Mouse (Mus musculus): ENCODE data around the gene Sorl1. TPM values are rescaled to one million over a fixed set of nuclear protein-coding genes. Genes with fewer than 3 reads are reported as not detected.

Gene Sorl1
- polyA plus RNA-seq, 1 experiment from 2014 or later = 5.8 TPM

DNA sequence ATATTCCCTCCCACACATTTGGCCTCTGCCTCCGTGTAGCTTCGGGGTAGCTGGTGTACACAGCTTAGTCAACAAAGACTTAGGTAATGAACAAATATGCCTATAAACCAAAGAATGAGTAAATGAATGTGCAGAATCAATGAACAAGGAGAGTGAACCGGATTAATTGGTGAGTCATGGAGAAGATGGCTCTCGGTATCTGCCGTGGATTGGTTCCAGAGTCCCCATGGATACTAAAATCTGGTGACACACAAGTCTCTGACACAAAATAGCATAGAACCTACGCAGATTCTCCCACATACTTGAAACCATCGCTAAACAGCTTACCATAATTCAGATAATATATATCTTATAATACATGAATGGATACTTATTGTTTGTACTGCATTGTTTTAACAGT is 22.8 kb downstream of the Sorl1 start:
- Histone ChIP-seq H3K27me3 (no peaks in the 10 kb centered on the region), H3K9ac (replicated peaks) (no peak overlapping the region), H3K36me3 (no peaks in the 10 kb centered on the region), H3K4me3 (no peak overlapping the region), H3K27ac (replicated peaks) (no peak overlapping the region), H3K4me1 (no peaks in the 10 kb centered on the region; the same call in 1 of the 2 replicates), H3K4me2 (replicated peaks) (no peak overlapping the region), H3K9me3 (no peaks in the 10 kb centered on the region)
- 90% methylated on average over 7 of the region's 7 CpGs for WGBS
- no peak for ATAC-seq (ENCODE audit: low FRiP score, low read depth)

DNA sequence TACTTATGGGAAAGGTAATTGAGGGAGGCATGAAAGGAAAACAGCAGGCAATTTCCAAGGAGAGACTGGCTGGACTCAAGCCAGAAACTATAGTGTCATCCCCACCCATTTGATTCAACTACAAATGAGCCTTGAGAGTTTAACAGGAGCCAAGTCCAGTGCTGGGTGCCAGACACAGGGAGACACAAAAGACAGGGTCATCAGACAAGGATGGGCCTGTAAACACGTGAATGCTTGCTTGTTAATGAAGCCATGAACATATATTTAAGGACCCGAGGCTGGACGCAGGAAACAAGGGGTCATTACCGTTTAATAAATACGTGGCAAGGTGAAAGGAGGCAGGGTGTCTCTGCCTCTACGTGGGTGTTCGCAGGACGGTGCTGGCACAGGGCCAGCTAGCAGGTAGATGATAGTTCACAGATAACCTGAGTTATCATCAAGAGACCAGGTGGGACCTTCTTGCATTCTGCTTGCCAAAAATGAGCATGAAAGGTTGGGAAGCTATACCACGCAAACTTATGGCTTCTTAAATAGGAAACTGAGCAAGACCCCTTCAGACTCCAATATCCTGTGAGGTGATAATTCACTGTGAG is 23.4 kb downstream of the Sorl1 start:
- WGBS = 87% methylated on average over 9 of the region's 9 CpGs
- ATAC-seq (ENCODE audit: low FRiP score, low read depth) = no peak
- no peak overlapping the region for H3K4me3 ChIP-seq
- no peaks in the 10 kb centered on the region for H3K36me3 ChIP-seq
- H3K4me2 ChIP-seq (replicated peaks) = no peak overlapping the region
- H3K4me1 ChIP-seq = no peaks in the 10 kb centered on the region; the same call in 1 of the 2 replicates
- H3K27ac ChIP-seq (replicated peaks) = no peak overlapping the region
- no peaks in the 10 kb centered on the region for H3K9me3 ChIP-seq
- H3K27me3 ChIP-seq = no peaks in the 10 kb centered on the region
- H3K9ac ChIP-seq (replicated peaks) = no peak overlapping the region

DNA sequence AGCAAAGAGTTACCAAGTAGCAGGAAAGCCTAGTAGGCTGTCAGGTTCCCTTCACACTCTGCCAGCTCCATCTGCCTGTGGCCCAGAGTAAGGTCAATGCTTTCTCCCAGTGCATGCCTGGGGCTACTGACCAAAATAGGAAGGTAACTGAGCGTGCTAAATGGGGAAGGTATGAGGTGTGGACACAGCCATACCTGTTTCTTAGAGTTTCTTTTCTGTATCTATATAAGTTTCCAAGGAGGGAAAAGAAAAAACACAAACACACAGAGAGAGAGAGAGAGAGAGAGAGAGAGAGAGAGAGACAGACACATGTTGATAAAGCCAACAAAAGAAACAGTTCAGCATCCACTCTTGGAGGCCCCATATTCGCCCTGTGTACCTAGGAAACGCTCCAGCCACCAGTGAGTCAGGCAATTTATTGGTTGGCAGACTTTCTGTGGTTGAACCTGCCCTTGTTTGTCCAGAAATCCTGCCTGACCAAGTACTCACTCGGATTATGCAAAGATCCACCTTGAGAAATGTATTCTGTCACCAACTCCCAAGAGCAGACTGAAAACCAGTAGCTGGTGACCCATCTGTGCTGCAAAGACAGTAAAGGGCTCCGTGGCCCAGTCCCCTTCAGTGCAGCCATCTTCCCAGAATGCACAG is 25.5 kb downstream of the Sorl1 start:
- Histone ChIP-seq H3K27me3 (no peaks in the 10 kb centered on the region), H3K4me1 (no peaks in the 10 kb centered on the region; the same call in 1 of the 2 replicates), H3K4me2 (replicated peaks) (no peak overlapping the region), H3K27ac (replicated peaks) (no peak overlapping the region), H3K9ac (replicated peaks) (no peak overlapping the region), H3K36me3 (no peaks in the 10 kb centered on the region), H3K4me3 (no peak overlapping the region), H3K9me3 (no peaks in the 10 kb centered on the region)
- 89% methylated on average over 5 of the region's 5 CpGs for WGBS
- ATAC-seq (ENCODE audit: low FRiP score, low read depth) = no peak

DNA sequence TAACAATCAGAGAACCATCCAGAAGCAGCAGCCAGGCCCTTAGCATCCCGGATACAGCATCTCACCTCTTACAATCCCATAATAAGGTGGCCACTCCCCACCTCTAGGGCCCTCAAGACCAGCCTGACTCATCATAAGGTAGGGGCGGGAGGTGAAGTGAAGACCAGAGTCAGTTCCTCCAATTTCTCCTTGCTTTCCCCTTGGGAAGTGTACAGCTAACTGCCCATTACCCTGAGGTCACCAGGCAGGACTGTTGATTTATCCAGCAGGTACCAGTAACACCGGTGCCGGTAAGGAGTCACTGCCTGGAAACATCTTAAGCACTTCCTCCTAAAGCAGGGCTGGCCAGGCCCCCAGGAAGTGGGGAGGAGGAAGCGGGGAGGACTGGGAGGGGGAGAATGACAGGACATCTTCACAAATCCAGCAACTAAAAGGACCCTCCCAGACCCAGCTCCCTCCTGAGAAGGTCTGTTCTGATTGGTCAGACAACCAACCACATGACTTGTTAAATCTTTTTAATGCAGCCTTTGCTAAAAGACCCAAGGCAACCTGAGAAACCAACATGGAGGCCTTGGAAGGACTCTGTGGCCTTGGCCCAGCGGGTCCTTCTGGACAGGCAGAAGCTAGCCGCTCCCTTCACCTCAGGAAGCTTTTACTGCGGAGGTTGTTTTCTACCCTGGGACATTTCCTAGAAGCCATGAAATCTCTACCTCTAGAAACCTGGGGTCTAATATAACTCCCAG is 26.2 kb downstream of the Sorl1 start:
- H3K4me3 ChIP-seq = no peak overlapping the region
- H3K27me3 ChIP-seq = no peaks in the 10 kb centered on the region
- WGBS = 89% methylated on average over 8 of the region's 8 CpGs
- H3K36me3 ChIP-seq = no peaks in the 10 kb centered on the region
- ATAC-seq (ENCODE audit: low FRiP score, low read depth) = no peak
- H3K4me2 ChIP-seq (replicated peaks) = no peak overlapping the region
- H3K9ac ChIP-seq (replicated peaks) = no peak overlapping the region
- H3K4me1 ChIP-seq = no peaks in the 10 kb centered on the region; the same call in 1 of the 2 replicates
- no peaks in the 10 kb centered on the region for H3K9me3 ChIP-seq
- H3K27ac ChIP-seq (replicated peaks) = no peak overlapping the region

DNA sequence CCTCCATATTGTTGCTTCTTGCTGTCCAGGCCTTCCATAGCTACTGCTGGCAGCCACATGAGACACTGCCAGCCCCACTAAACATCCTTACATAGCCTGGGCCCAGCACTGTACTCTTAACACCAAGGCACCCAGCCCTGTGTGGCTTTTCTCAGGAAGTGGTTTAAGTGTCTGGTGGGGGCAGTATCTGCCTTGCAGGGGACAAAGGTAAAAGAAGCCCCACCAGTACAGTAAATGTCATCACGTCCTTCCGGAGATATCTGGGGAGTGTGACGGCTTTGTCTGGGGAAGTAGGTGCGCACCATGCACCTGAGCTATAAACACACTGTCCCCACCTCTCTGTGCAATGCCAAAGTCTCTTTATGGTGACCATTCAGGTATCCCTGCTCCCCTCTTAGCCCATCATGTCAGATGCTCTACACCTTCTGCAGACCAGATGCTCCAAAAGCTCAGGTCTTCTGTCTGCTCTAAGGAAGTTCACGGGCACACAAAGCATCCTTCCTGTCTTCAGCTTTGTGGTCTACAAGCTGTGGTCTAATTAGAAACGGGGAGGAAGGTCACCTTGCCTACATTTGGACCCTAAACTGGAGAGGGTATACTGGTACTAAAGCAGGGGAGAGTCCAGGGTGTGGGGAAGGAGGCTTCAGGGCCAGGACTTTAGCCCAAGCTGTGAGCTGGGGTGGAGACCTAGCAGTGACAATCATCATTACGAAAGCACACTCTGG is 26.9 kb downstream of the Sorl1 start:
- no peak overlapping the region for H3K4me3 ChIP-seq
- no peaks in the 10 kb centered on the region for H3K27me3 ChIP-seq
- WGBS = 92% methylated on average over 7 of the region's 7 CpGs
- H3K9me3 ChIP-seq = no peaks in the 10 kb centered on the region
- H3K4me2 ChIP-seq (replicated peaks) = no peak overlapping the region
- H3K27ac ChIP-seq (replicated peaks) = no peak overlapping the region
- H3K4me1 ChIP-seq = no peaks in the 10 kb centered on the region; the same call in 1 of the 2 replicates
- H3K9ac ChIP-seq (replicated peaks) = no peak overlapping the region
- ATAC-seq (ENCODE audit: low FRiP score, low read depth) = no peak
- no peaks in the 10 kb centered on the region for H3K36me3 ChIP-seq

DNA sequence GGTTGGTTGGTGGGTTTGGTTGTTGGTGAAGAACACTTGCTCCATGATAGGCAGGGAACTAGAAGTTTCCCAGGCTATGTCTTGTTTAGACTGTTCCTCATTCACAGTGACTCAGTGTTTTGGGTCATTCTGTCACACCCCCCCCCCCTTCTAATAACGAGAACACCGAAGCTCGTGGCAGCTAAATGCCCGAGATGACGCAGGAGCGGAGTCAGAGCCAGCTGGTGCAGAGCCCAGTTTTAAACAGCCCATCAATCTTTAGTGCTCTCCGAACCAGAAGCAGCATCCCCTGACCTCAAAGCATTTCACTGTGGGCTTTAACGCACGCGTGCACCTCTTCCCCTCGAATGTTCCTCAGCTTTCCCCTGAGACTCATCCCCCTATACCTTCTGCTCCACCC is 29.3 kb downstream of the Sorl1 start:
- 94% methylated on average over 11 of the region's 11 CpGs for WGBS
- ATAC-seq (ENCODE audit: low FRiP score, low read depth) = no peak
- no peak overlapping the region for H3K4me3 ChIP-seq

DNA sequence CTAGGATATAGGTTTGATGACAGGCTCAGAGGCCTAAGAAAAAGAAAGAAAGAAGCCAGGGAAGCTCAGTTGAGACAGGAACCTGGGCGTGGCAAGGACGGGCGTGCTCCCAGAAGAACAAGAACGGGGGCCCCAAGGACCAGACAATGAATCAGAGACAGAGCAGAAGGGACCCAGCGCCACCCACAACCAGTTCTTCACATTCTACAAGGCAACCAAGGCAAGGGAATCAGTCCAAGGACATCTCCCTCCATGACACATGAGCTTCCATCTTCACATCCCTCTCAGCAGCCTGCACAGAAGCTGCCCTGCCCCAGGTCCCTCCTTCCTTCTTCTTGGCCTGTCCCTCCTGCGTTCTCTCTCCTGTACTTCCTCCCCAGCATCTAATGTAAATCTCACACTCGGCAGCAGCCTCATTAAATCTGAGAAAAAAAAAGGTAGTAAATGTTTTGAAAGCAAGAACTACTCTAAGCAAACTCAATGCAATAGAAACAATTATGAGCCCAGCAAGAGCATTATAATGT is 30.0 kb downstream of the Sorl1 start:
- Histone ChIP-seq H3K27ac (replicated peaks) (no peak overlapping the region), H3K9ac (replicated peaks) (no peak overlapping the region), H3K27me3 (no peaks in the 10 kb centered on the region), H3K9me3 (no peaks in the 10 kb centered on the region), H3K4me2 (replicated peaks) (no peak overlapping the region), H3K4me1 (no peaks in the 10 kb centered on the region), H3K36me3 (no peaks in the 10 kb centered on the region), H3K4me3 (no peak overlapping the region)
- ATAC-seq (ENCODE audit: low FRiP score, low read depth) = no peak
- 93% methylated on average over 7 of the region's 7 CpGs for WGBS

More for the DNA sequence above, 29.3 kb downstream of the Sorl1 start:
- Histone ChIP-seq H3K27ac (replicated peaks) (no peak overlapping the region), H3K4me1 (no peaks in the 10 kb centered on the region), H3K27me3 (no peaks in the 10 kb centered on the region), H3K36me3 (no peaks in the 10 kb centered on the region), H3K9me3 (no peaks in the 10 kb centered on the region), H3K4me2 (replicated peaks) (no peak overlapping the region), H3K9ac (replicated peaks) (no peak overlapping the region)

DNA sequence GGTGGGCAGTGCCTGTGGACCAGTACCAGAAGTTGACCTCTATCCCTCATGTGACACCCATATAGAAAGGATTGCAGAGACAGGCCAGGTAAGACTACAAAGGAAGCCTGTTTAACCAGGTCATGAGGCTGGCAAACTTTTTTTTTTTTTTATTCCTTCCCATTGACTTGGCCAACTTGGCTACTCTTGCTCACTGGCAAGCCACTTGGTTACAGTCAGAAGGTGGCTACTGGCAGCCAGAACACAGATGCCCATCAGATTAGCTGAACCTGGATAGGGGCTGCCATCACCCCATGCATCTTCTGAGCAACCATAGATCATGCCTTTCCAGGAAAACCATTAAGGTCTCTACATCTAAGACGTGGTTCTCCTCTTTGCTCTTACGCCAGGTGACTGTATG is 31.3 kb downstream of the Sorl1 start:
- Histone ChIP-seq H3K9ac (replicated peaks) (no peak overlapping the region), H3K27me3 (no peaks in the 10 kb centered on the region), H3K4me2 (replicated peaks) (no peak overlapping the region), H3K9me3 (no peaks in the 10 kb centered on the region), H3K36me3 (no peaks in the 10 kb centered on the region), H3K4me1 (no peaks in the 10 kb centered on the region), H3K27ac (replicated peaks) (no peak overlapping the region), H3K4me3 (no peak overlapping the region)
- WGBS = 86% methylated on average over 2 of the region's 2 CpGs
- ATAC-seq (ENCODE audit: low FRiP score, low read depth) = no peak

DNA sequence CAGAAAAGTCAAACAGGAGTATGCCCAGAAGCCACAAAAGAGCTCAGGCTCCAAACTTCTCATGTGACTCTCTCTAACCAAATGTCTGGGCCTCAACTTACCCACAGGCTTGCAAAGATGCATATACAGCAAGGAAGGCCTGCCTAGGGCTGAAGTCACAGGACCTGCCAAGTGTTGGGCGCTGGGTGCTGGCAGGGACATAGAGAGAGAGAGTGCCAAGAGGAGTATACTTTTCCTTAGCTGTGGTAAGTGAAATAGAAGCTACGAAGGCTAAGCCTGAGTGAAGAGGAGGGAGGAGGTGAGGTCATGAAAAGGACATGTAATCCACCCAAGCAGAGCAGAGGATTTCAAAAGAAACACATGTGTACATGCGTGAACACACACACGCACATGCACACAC is 32.5 kb downstream of the Sorl1 start:
- WGBS = 90% methylated on average over 4 of the region's 4 CpGs
- H3K4me3 ChIP-seq = no peak overlapping the region
- no peak for ATAC-seq (ENCODE audit: low FRiP score, low read depth)
- H3K9me3 ChIP-seq = no peaks in the 10 kb centered on the region
- no peaks in the 10 kb centered on the region for H3K4me1 ChIP-seq
- no peaks in the 10 kb centered on the region for H3K27me3 ChIP-seq
- H3K9ac ChIP-seq (replicated peaks) = no peak overlapping the region
- no peak overlapping the region for H3K27ac ChIP-seq (replicated peaks)
- H3K36me3 ChIP-seq = no peaks in the 10 kb centered on the region
- no peak overlapping the region for H3K4me2 ChIP-seq (replicated peaks)

DNA sequence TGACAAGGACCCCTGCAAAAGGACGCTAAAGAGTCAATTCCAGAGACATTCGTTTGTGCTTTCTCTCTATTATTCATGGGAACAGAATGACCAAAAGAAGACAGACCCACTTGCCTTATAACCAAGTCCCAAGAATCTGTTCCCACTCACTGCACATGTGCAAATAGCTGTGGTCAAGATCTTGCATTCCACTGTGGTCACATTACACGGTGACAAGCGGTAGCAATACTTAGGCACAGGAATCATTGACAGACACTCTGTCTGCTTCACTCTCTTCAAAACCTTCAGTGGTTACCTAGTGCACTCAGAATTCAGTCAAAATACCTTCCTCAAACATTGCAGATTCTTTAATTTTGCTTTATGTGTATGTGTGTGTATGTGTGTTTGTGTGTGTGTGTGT is 36.2 kb downstream of the Sorl1 start:
- Histone ChIP-seq H3K27me3 (peaks cover 4% of the 10 kb centered on the region; the same call in 1 of the 2 replicates), H3K4me2 (replicated peaks) (no peak overlapping the region), H3K4me3 (no peak overlapping the region), H3K4me1 (no peaks in the 10 kb centered on the region), H3K27ac (replicated peaks) (no peak overlapping the region), H3K9me3 (no peaks in the 10 kb centered on the region), H3K36me3 (no peaks in the 10 kb centered on the region), H3K9ac (replicated peaks) (no peak overlapping the region)
- 85% methylated on average over 4 of the region's 4 CpGs for WGBS
- ATAC-seq (ENCODE audit: low FRiP score, low read depth) = no peak

DNA sequence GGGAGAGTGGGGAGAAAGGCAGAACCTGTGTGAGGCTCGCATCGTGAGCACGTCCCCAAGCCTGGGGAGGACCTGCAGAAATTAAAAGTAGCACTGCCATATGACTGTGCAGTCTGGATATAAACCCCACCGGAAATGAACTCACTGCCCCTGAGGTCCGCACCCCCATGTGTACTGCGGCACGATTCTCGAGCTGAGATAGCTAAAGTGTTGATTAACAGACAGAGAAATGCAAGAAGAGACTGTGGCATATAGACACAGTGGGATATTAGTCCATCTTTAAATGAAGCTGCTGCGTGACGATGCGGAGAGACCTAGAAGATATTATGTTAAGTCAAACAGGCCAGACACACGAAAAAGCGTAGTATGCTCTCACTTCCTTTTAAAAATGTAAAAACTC is 38.1 kb downstream of the Sorl1 start:
- Histone ChIP-seq H3K9me3 (no peaks in the 10 kb centered on the region), H3K27me3 (peaks cover 5% of the 10 kb centered on the region; the same call in 1 of the 2 replicates), H3K4me2 (replicated peaks) (no peak overlapping the region), H3K4me3 (no peak overlapping the region), H3K9ac (replicated peaks) (no peak overlapping the region), H3K4me1 (no peaks in the 10 kb centered on the region), H3K27ac (replicated peaks) (no peak overlapping the region), H3K36me3 (no peaks in the 10 kb centered on the region)
- ATAC-seq (ENCODE audit: low FRiP score, low read depth) = no peak
- WGBS = 93% methylated on average over 13 of the region's 13 CpGs
